Mouse (Mus musculus) stomach, postnatal 0 days (tissue): Measurements from ENCODE around the gene Selenok.

Experiments
- CTCF ChIP-seq: IDR thresholded peaks from 2 replicates; pipeline ENCODE4 v1.5.1; 2016; ENCODE audit warnings: antibody characterized with exemption, low read depth, mild to moderate bottlenecking, moderate library complexity
- EP300 ChIP-seq: optimal IDR thresholded peaks from 2 replicates; pipeline ENCODE3; 2016; ENCODE audit warnings: antibody characterized with exemption

- no peak for TF ChIP-seq CTCF
- no peak for TF ChIP-seq EP300
Measured at GRCm38 (mm10) chr14:30009864-30010560, 41.9 kb downstream of the Selenok start.
